Mouse (Mus musculus): ENCODE results near the gene Vstm2b. TPM values are rescaled to one million over a fixed set of nuclear protein-coding genes. Genes with fewer than 3 reads are reported as not detected.
A peak's percentile ranks its signal among the peaks of the same experiment; 100 is the strongest.

Vstm2b gene
- 0.37 and 0.47 TPM in 2 replicates for polyA plus RNA-seq (2014; fragmentation: Nextera tagmentation; extraction: Ambion mirVana)

DNA sequence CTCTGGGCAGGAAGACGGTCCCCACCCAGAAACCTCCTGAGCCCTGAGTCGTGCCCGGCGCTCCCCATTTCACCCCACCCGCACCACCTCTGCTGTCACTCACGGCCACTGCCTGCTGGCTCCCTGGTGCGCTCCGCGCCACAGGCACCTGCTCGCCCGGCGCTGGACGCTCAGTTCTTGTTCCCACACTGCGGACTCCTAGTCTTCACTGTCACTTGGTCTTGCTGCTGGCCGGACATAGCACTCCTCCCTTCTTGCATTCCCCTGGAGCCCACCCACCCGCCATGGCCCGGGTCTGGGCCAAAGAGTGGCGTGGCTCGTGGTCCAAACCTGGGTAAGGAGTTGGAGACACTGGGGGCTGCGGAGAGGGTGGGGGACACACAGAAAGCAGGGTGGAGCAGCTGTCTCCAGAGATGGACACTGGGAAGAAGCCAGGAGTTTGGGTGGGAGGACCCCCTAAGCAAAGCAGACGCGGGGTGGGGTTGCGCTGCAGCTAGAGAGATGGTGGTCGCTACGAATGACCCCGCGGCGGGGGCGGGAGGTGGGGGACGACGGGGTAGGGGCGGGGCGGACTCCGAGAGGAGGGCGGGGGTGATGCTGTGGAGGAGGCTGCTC is at the start of gene Vstm2b:
Gene Vstm2b (plus strand): TSS at position 233 of the 615 bp plus-strand sequence.
- Histone ChIP-seq H3K4me1 (ENCODE audit: insufficient read depth) (no peaks in the 10 kb centered on the region), H3K27ac (ENCODE audit: low read depth) (no peak within 1 kb of the TSS), H3K27me3 (ENCODE audit: insufficient read depth, low read length) (peaks cover 74% of the 10 kb centered on the region), H3K4me3 (ENCODE audit: low read depth, low read length) (peak within 1 kb of the TSS; percentile 41), H3K36me3 (ENCODE audit: insufficient read depth) (no peaks in the 10 kb centered on the region), H3K4me2 (peak within 1 kb of the TSS; percentile 74), H3K9me3 (ENCODE audit: low read depth, low read length) (no peaks in the 10 kb centered on the region), H3K9ac (peak within 1 kb of the TSS; percentile 26)
- ATAC-seq (ENCODE audit: insufficient read depth) (no peak), DNase-seq (no peak)
- 2% methylated on average over 33 of the region's 35 CpGs for WGBS
- no peak for TF ChIP-seq CTCF (IDR thresholded peaks at IDR 0.05; ENCODE audit: low read depth)

DNA sequence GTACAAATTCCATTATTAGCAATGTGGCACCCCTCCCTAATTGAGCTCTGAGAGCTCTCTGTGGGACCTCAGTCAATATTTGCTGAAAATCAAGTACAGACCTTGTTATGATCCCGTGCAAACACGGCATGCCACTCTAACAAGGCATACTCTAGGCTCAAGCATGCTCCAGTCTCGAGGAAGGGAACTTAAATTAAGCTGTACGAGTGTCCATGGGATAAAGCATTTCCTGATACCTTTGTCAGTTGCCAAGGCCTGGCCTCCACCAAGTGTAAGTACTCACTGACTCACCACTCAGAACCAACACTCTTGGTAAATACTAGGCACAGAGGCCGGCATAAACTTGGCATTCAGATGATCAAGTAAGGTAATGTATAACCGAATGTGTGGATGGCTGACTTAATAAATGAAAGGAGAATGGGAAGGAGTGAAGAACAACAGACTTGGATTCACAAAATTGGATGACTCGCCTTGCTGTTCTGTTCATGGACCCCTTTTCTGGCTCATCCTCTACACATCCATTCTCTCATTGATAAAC is 42.0 kb upstream of the Vstm2b start:
- H3K4me2 ChIP-seq: no peak overlapping the region
- peak; percentile 69 for ATAC-seq (ENCODE audit: insufficient read depth)
- WGBS: 69% methylated on average over 7 of the region's 7 CpGs
- TF ChIP-seq CTCF (IDR thresholded peaks at IDR 0.05; ENCODE audit: low read depth): no peak
- no peak overlapping the region for H3K9ac ChIP-seq
- H3K27ac ChIP-seq (ENCODE audit: low read depth): no peak overlapping the region
- peak; percentile 30 for DNase-seq
- H3K4me1 ChIP-seq (ENCODE audit: insufficient read depth): no peaks in the 10 kb centered on the region
- H3K9me3 ChIP-seq (ENCODE audit: low read depth, low read length): no peaks in the 10 kb centered on the region
- H3K27me3 ChIP-seq (ENCODE audit: insufficient read depth, low read length): no peaks in the 10 kb centered on the region
- H3K4me3 ChIP-seq (ENCODE audit: low read depth, low read length): no peak overlapping the region
- H3K36me3 ChIP-seq (ENCODE audit: insufficient read depth): no peaks in the 10 kb centered on the region

DNA sequence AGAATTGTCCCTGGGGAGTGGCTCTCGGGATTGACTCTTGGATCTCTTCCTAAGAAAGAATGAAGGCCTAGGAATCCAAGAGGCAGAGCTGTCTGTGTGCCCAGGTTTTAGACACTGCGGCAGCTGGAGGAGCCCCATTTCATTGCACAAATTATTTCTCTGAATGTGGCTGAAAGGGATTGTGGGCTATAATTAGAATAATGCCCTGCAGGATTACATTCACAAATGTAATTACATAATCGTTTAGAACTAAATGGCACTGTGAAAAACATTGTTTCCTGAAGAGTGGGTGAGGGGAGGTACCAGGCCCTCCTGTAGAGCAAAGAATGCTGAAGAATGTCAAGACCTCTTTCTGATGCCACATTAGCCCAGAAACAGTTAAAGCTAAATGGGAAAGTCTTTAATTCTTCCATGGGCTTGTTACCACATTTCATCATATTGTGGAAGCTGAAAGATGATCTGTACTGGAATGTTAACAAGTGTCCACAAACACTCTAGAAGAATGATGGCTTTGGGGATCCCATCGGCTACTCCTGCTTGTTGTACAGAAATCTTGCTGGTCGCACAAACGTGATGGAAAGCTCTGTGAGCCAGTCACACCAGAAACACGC is 24.6 kb upstream of the Vstm2b start:
- Histone ChIP-seq H3K27ac (ENCODE audit: low read depth) (no peak overlapping the region), H3K4me1 (ENCODE audit: insufficient read depth) (no peaks in the 10 kb centered on the region), H3K9me3 (ENCODE audit: low read depth, low read length) (no peaks in the 10 kb centered on the region), H3K36me3 (ENCODE audit: insufficient read depth) (no peaks in the 10 kb centered on the region), H3K9ac (no peak overlapping the region), H3K27me3 (ENCODE audit: insufficient read depth, low read length) (no peaks in the 10 kb centered on the region), H3K4me3 (ENCODE audit: low read depth, low read length) (no peak overlapping the region), H3K4me2 (no peak overlapping the region)
- WGBS: 57% methylated on average over 7 of the region's 7 CpGs
- ATAC-seq (ENCODE audit: insufficient read depth) (no peak), DNase-seq (no peak)
- TF ChIP-seq CTCF (IDR thresholded peaks at IDR 0.05; ENCODE audit: low read depth): no peak

DNA sequence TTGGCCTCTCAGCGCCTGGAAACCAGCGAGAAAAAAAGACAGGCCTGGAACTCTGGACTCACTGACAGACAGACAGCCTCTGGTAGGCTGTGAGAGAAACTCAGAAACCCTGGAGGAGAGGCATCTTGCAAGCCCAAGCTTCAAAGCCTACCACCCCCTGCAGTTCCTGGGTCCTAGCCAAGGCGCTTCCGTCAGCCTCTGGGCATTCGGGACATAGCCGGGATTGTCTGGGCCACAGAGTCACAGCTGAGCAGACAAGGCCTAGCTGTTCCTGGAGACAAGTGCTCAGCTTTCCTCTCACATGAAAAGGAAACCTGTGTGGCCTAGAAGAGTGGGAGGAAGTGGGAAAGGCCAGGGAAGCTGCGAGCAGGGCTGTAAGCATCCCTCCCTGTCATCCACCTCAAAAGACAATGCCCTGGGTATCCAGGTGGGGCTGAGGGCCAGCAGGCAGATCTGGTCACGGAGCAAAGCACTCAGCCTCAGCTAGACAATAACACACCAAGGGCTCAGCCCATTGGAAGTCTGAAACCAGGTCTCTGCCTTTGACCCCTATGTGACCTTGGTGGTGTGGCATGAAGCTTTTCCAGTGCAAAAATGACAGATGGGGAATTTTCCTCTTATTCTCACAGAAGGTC is 13.2 kb upstream of the Vstm2b start:
- no peaks in the 10 kb centered on the region for H3K4me1 ChIP-seq (ENCODE audit: insufficient read depth)
- DNase-seq (peak; percentile 30), ATAC-seq (ENCODE audit: insufficient read depth) (no peak)
- no peaks in the 10 kb centered on the region for H3K36me3 ChIP-seq (ENCODE audit: insufficient read depth)
- no peak overlapping the region for H3K4me3 ChIP-seq (ENCODE audit: low read depth, low read length)
- 44% methylated on average over 8 of the region's 8 CpGs for WGBS
- H3K27ac ChIP-seq (ENCODE audit: low read depth): no peak overlapping the region
- no peak overlapping the region for H3K9ac ChIP-seq
- TF ChIP-seq CTCF (IDR thresholded peaks at IDR 0.05; ENCODE audit: low read depth): no peak
- no peaks in the 10 kb centered on the region for H3K27me3 ChIP-seq (ENCODE audit: insufficient read depth, low read length)
- no peaks in the 10 kb centered on the region for H3K9me3 ChIP-seq (ENCODE audit: low read depth, low read length)
- no peak overlapping the region for H3K4me2 ChIP-seq

DNA sequence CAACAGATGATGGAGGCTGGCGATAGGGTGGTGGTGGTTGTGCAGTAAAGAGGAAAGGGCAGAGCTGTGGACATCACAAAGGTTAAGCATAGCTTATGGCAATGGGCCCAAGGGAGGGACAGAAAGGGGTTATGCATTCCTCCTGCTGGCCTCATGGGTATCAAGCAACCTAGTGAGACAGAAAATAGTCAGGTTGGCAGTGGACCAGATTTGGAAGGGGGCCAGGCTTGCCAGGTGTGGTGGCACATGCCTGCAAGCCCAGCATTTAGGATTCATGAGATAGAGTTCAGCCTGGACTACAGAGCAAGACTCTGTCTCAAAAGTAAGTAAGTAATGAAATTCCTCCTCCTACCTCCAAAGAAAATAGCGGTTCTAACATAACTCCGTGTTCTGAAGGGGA is 9.8 kb upstream of the Vstm2b start:
- WGBS: 64% methylated on average over 3 of the region's 3 CpGs
- Histone ChIP-seq H3K4me3 (ENCODE audit: low read depth, low read length) (no peak overlapping the region), H3K27me3 (ENCODE audit: insufficient read depth, low read length) (no peaks in the 10 kb centered on the region), H3K4me2 (no peak overlapping the region), H3K9me3 (ENCODE audit: low read depth, low read length) (no peaks in the 10 kb centered on the region), H3K4me1 (ENCODE audit: insufficient read depth) (no peaks in the 10 kb centered on the region), H3K36me3 (ENCODE audit: insufficient read depth) (no peaks in the 10 kb centered on the region), H3K27ac (ENCODE audit: low read depth) (no peak overlapping the region), H3K9ac (no peak overlapping the region)
- ATAC-seq (ENCODE audit: insufficient read depth) (no peak), DNase-seq (no peak)
- TF ChIP-seq CTCF (IDR thresholded peaks at IDR 0.05; ENCODE audit: low read depth): no peak

- Histone ChIP-seq H3K9ac (no peak overlapping the region), H3K27me3 (ENCODE audit: insufficient read depth, low read length) (peaks cover 62% of the 10 kb centered on the region), H3K4me3 (ENCODE audit: low read depth, low read length) (no peak overlapping the region), H3K4me2 (no peak overlapping the region), H3K9me3 (ENCODE audit: low read depth, low read length) (no peaks in the 10 kb centered on the region), H3K4me1 (ENCODE audit: insufficient read depth) (no peaks in the 10 kb centered on the region), H3K27ac (ENCODE audit: low read depth) (no peak overlapping the region), H3K36me3 (ENCODE audit: insufficient read depth) (no peaks in the 10 kb centered on the region)
- DNase-seq (no peak), ATAC-seq (ENCODE audit: insufficient read depth) (no peak)
- TF ChIP-seq CTCF (IDR thresholded peaks at IDR 0.05; ENCODE audit: low read depth): no peak
- 53% methylated on average over 4 of the region's 4 CpGs for WGBS
These were observed 1.2 kb upstream of the Vstm2b start for GRCm38 (mm10) chr7:40896964-40897363.

DNA sequence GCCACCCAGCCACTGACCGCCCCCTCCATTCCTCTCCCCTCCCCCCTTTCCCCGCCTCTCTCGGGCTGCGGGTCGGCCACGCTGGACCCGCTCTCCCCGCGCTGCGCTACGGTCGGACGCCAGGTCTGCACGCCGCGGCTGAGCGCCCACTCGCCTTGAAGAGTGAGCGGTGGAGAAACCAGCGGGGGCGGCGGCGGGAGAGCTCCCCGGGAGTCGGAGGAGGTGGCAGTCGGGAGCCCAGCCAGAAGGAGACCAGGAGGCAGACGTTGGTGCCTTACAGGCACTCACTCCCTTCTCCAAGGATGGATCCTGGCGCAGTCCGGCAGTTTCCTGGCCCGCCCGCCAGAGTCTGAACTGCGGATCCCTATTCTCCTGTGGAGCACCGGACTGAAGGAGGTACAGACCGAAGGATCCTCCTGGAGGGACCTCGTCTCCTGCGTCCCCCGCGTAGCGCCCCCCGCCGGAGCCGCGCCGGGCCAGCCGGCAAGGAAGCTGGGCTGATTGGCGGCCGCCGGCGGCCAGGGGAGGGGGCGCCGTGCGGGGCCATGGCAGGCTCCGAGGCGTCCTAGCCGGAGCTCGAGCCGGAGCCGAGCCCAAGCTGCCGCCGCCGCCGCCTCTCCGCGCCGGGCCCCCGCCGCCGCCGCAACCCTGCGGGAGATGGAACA is 715 bp downstream of the Vstm2b start:
- Histone ChIP-seq H3K27me3 (ENCODE audit: insufficient read depth, low read length) (peaks cover 79% of the 10 kb centered on the region), H3K9ac (peak overlapping the region; percentile 26), H3K4me2 (peak overlapping the region; percentile 74), H3K27ac (ENCODE audit: low read depth) (no peak overlapping the region), H3K36me3 (ENCODE audit: insufficient read depth) (no peaks in the 10 kb centered on the region), H3K4me3 (ENCODE audit: low read depth, low read length) (peak overlapping the region; percentile 41), H3K9me3 (ENCODE audit: low read depth, low read length) (no peaks in the 10 kb centered on the region), H3K4me1 (ENCODE audit: insufficient read depth) (no peaks in the 10 kb centered on the region)
- ATAC-seq (ENCODE audit: insufficient read depth) (peak; percentile 28), DNase-seq (peak; percentile 25)
- 1% methylated on average over 51 of the region's 70 CpGs for WGBS
- no peak for TF ChIP-seq CTCF (IDR thresholded peaks at IDR 0.05; ENCODE audit: low read depth)
